Mouse (Mus musculus): ENCODE measurements around the gene Engase. TPM values are rescaled to one million over a fixed set of nuclear protein-coding genes. Genes with fewer than 3 reads are reported as not detected.

Engase gene
- polyA plus RNA-seq, 1 experiment from 2014 or later = 6.5 TPM

- no peak overlapping the region for H3K4me2 ChIP-seq (ENCODE audit: low read length)
- H3K4me3 ChIP-seq (ENCODE audit: low read length) = no peak overlapping the region
- no peaks in the 10 kb centered on the region for H3K36me3 ChIP-seq (ENCODE audit: control insufficient read depth, insufficient read depth, low read length)
- ATAC-seq = no peak
- no peaks in the 10 kb centered on the region for H3K4me1 ChIP-seq (ENCODE audit: control insufficient read depth, insufficient read depth, low read depth, low read length)
- H3K9me3 ChIP-seq (ENCODE audit: control insufficient read depth, low read length) = no peaks in the 10 kb centered on the region
- H3K9ac ChIP-seq (ENCODE audit: low read depth, low read length) = no peak overlapping the region
- H3K27ac ChIP-seq (ENCODE audit: low read depth, low read length) = no peak overlapping the region
- 58% methylated on average over 2 of the region's 2 CpGs for WGBS
- 0 out of 2 replicates have a peak, but pooled peaks cover 6% of the 10 kb centered on the region for H3K27me3 ChIP-seq (replicated peaks; ENCODE audit: control insufficient read depth, insufficient read depth, low read length)
Observed at GRCm38 (mm10) chr11:118452955-118453354, 23.7 kb upstream of the Engase start.

GRCm38 (mm10) chr11:118453886-118454671 lies 22.6 kb upstream of the Engase start:
- Histone ChIP-seq H3K4me2 (ENCODE audit: low read length) (no peak overlapping the region), H3K27ac (ENCODE audit: low read depth, low read length) (no peak overlapping the region), H3K9ac (ENCODE audit: low read depth, low read length) (no peak overlapping the region), H3K36me3 (ENCODE audit: control insufficient read depth, insufficient read depth, low read length) (no peaks in the 10 kb centered on the region), H3K27me3 (replicated peaks; ENCODE audit: control insufficient read depth, insufficient read depth, low read length) (0 out of 2 replicates have a peak, but pooled peaks cover 5% of the 10 kb centered on the region), H3K9me3 (ENCODE audit: control insufficient read depth, low read length) (no peaks in the 10 kb centered on the region), H3K4me1 (ENCODE audit: control insufficient read depth, insufficient read depth, low read depth, low read length) (no peaks in the 10 kb centered on the region), H3K4me3 (ENCODE audit: low read length) (no peak overlapping the region)
- no peak for ATAC-seq
- 74% methylated on average over 11 of the region's 11 CpGs for WGBS

GRCm38 (mm10) chr11:118455788-118456187 lies 20.8 kb upstream of the Engase start:
- no peaks in the 10 kb centered on the region for H3K9me3 ChIP-seq (ENCODE audit: control insufficient read depth, low read length)
- H3K4me3 ChIP-seq (ENCODE audit: low read length) = no peak overlapping the region
- H3K4me2 ChIP-seq (ENCODE audit: low read length) = no peak overlapping the region
- no peak for ATAC-seq
- no peak overlapping the region for H3K9ac ChIP-seq (ENCODE audit: low read depth, low read length)
- no peaks in the 10 kb centered on the region for H3K36me3 ChIP-seq (ENCODE audit: control insufficient read depth, insufficient read depth, low read length)
- 90% methylated on average over 6 of the region's 6 CpGs for WGBS
- no peak overlapping the region for H3K27ac ChIP-seq (ENCODE audit: low read depth, low read length)
- H3K27me3 ChIP-seq (replicated peaks; ENCODE audit: control insufficient read depth, insufficient read depth, low read length) = no peaks in the 10 kb centered on the region
- H3K4me1 ChIP-seq (ENCODE audit: control insufficient read depth, insufficient read depth, low read depth, low read length) = no peaks in the 10 kb centered on the region

- Histone ChIP-seq H3K4me2 (ENCODE audit: low read length) (no peak overlapping the region), H3K4me1 (ENCODE audit: control insufficient read depth, insufficient read depth, low read depth, low read length) (no peaks in the 10 kb centered on the region), H3K27me3 (replicated peaks; ENCODE audit: control insufficient read depth, insufficient read depth, low read length) (no peaks in the 10 kb centered on the region), H3K9me3 (ENCODE audit: control insufficient read depth, low read length) (no peaks in the 10 kb centered on the region), H3K4me3 (ENCODE audit: low read length) (no peak overlapping the region), H3K9ac (ENCODE audit: low read depth, low read length) (no peak overlapping the region), H3K36me3 (ENCODE audit: control insufficient read depth, insufficient read depth, low read length) (no peaks in the 10 kb centered on the region), H3K27ac (ENCODE audit: low read depth, low read length) (no peak overlapping the region)
- WGBS = 74% methylated on average over 11 of the region's 11 CpGs
- ATAC-seq = no peak
Observed at GRCm38 (mm10) chr11:118456937-118457336, 19.7 kb upstream of the Engase start.

GRCm38 (mm10) chr11:118459051-118459450 lies 17.6 kb upstream of the Engase start:
- H3K27me3 ChIP-seq (replicated peaks; ENCODE audit: control insufficient read depth, insufficient read depth, low read length) = no peaks in the 10 kb centered on the region
- WGBS = 57% methylated on average over 8 of the region's 8 CpGs
- no peaks in the 10 kb centered on the region for H3K4me1 ChIP-seq (ENCODE audit: control insufficient read depth, insufficient read depth, low read depth, low read length)
- ATAC-seq = no peak
- H3K9ac ChIP-seq (ENCODE audit: low read depth, low read length) = no peak overlapping the region
- no peak overlapping the region for H3K4me2 ChIP-seq (ENCODE audit: low read length)
- no peaks in the 10 kb centered on the region for H3K9me3 ChIP-seq (ENCODE audit: control insufficient read depth, low read length)
- no peak overlapping the region for H3K4me3 ChIP-seq (ENCODE audit: low read length)
- H3K27ac ChIP-seq (ENCODE audit: low read depth, low read length) = no peak overlapping the region
- no peaks in the 10 kb centered on the region for H3K36me3 ChIP-seq (ENCODE audit: control insufficient read depth, insufficient read depth, low read length)

GRCm38 (mm10) chr11:118459536-118459935 lies 17.1 kb upstream of the Engase start:
- Histone ChIP-seq H3K9ac (ENCODE audit: low read depth, low read length) (no peak overlapping the region), H3K4me3 (ENCODE audit: low read length) (no peak overlapping the region), H3K4me1 (ENCODE audit: control insufficient read depth, insufficient read depth, low read depth, low read length) (no peaks in the 10 kb centered on the region), H3K9me3 (ENCODE audit: control insufficient read depth, low read length) (no peaks in the 10 kb centered on the region), H3K27ac (ENCODE audit: low read depth, low read length) (no peak overlapping the region), H3K4me2 (ENCODE audit: low read length) (no peak overlapping the region), H3K36me3 (ENCODE audit: control insufficient read depth, insufficient read depth, low read length) (no peaks in the 10 kb centered on the region), H3K27me3 (replicated peaks; ENCODE audit: control insufficient read depth, insufficient read depth, low read length) (no peaks in the 10 kb centered on the region)
- no peak for ATAC-seq
- WGBS = 77% methylated on average over 4 of the region's 4 CpGs

GRCm38 (mm10) chr11:118460280-118460679 lies 16.3 kb upstream of the Engase start:
- Histone ChIP-seq H3K9ac (ENCODE audit: low read depth, low read length) (no peak overlapping the region), H3K9me3 (ENCODE audit: control insufficient read depth, low read length) (no peaks in the 10 kb centered on the region), H3K27me3 (replicated peaks; ENCODE audit: control insufficient read depth, insufficient read depth, low read length) (no peaks in the 10 kb centered on the region), H3K36me3 (ENCODE audit: control insufficient read depth, insufficient read depth, low read length) (no peaks in the 10 kb centered on the region), H3K4me3 (ENCODE audit: low read length) (no peak overlapping the region), H3K4me1 (ENCODE audit: control insufficient read depth, insufficient read depth, low read depth, low read length) (no peaks in the 10 kb centered on the region), H3K4me2 (ENCODE audit: low read length) (no peak overlapping the region), H3K27ac (ENCODE audit: low read depth, low read length) (no peak overlapping the region)
- no peak for ATAC-seq
- 54% methylated on average over 6 of the region's 6 CpGs for WGBS

GRCm38 (mm10) chr11:118467441-118468035 lies 9.1 kb upstream of the Engase start:
- H3K4me2 ChIP-seq (ENCODE audit: low read length) = no peak overlapping the region
- H3K4me3 ChIP-seq (ENCODE audit: low read length) = no peak overlapping the region
- H3K9ac ChIP-seq (ENCODE audit: low read depth, low read length) = no peak overlapping the region
- no peaks in the 10 kb centered on the region for H3K9me3 ChIP-seq (ENCODE audit: control insufficient read depth, low read length)
- ATAC-seq = no peak
- no peak overlapping the region for H3K27ac ChIP-seq (ENCODE audit: low read depth, low read length)
- 56% methylated on average over 11 of the region's 11 CpGs for WGBS
- H3K4me1 ChIP-seq (ENCODE audit: control insufficient read depth, insufficient read depth, low read depth, low read length) = peaks cover 5% of the 10 kb centered on the region
- no peaks in the 10 kb centered on the region for H3K36me3 ChIP-seq (ENCODE audit: control insufficient read depth, insufficient read depth, low read length)
- H3K27me3 ChIP-seq (replicated peaks; ENCODE audit: control insufficient read depth, insufficient read depth, low read length) = no peaks in the 10 kb centered on the region

- Histone ChIP-seq H3K4me3 (ENCODE audit: low read length) (no peak overlapping the region), H3K27ac (ENCODE audit: low read depth, low read length) (no peak overlapping the region), H3K9me3 (ENCODE audit: control insufficient read depth, low read length) (no peaks in the 10 kb centered on the region), H3K4me1 (ENCODE audit: control insufficient read depth, insufficient read depth, low read depth, low read length) (peaks cover 5% of the 10 kb centered on the region), H3K9ac (ENCODE audit: low read depth, low read length) (no peak overlapping the region), H3K36me3 (ENCODE audit: control insufficient read depth, insufficient read depth, low read length) (no peaks in the 10 kb centered on the region), H3K27me3 (replicated peaks; ENCODE audit: control insufficient read depth, insufficient read depth, low read length) (no peaks in the 10 kb centered on the region), H3K4me2 (ENCODE audit: low read length) (no peak overlapping the region)
- 74% methylated on average over 10 of the region's 10 CpGs for WGBS
- ATAC-seq = no peak
Observed at GRCm38 (mm10) chr11:118469509-118470160, 7.0 kb upstream of the Engase start.
